Mouse (Mus musculus): ENCODE measurements at regions not wholly inside any gene's neighbourhood (a gene's known extent, or its start where the extent isn't known, plus 50 kb on each side); places are given as distances from the start of the nearest gene placed in this dataset.

DNA sequence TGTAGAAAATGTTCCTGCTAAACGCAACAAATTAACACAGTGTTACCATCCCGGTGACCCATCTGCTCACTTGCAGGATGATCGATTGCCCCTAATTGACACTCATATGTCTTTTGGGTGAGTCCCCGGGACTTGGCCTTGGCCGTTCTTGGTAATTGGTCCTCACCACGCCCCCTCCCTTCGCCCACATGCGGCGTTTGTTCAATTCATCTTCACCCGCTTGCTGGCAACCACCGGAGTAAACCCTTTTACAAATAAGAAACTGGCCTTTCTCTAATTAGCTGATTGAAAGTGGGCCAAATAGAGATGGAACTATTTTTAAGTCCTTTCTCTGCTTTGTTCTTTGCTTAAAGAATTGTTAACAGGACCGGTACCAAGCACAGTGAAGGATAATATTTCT is 234.7 kb upstream of the Ajap1 start:
- DNase-seq (ENCODE audit: low read depth, low spot score), result no peak

DNA sequence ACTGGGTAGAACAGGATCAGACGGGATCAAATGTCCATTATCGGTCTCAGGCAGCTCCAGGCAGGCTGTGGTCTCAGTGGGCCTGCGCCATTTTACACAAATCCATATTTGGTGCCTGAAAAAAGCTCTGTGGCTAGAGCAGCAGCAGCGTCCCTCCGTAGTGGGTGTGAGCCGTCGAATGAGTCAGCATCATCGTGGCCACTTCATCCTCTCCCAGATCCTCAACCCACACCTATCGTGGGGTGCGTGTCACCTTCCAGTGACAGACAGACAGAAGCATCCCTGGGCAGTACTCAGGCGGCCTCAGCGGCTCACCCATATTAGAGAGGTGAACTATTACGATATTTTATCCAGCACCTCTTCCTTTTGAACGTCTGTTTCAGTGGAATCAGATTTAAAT is 233.0 kb upstream of the A430005L14Rik start:
- DNase-seq (ENCODE audit: low read depth, low spot score), result no peak

DNA sequence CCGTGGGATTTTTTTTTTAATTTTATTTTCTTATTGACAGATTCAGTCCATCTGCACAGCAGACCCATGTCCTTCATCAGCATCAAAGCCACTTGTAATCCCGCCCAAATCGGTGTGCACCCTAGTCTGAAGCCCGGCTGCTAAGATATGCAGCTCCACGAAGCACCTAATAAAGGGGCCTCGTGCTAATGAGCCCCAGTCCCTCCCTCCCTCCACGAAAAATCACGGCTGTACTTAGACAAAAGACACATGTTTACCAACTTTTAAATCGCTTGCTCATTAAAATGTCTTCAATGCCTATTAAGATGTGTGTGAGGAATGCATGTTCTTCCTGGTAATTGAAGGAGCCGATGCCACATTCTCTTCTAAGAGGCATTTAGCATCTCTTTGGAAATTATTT is 229.8 kb upstream of the A430005L14Rik start:
- no peak for DNase-seq (ENCODE audit: low read depth, low spot score)

DNA sequence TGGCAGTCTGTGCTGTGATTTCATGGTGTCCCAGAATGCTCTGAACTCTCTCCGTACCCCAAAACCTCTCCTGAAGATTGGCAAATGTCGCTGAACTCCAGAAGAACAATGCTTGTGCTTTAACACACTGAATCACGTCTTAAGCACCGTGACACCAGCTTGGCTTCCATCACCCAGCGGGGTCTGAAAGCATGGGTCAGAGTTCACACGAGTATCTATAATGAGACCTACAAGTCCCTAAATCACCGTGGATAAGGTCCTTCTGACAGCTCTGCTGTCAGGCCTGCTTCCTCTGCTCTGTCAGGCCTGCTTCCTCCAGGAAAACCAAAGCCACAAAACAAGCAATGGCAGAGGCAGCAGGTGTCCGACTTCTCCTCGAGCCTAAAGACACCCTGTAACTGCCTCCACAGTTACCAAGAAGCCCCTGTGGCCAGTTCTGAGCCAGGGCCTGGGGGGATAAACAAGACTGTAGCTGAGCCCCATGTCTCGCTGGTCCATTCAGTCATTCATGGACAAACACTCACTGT is 229.1 kb upstream of the A430005L14Rik start:
- no peak for DNase-seq (ENCODE audit: low read depth, low spot score)

DNA sequence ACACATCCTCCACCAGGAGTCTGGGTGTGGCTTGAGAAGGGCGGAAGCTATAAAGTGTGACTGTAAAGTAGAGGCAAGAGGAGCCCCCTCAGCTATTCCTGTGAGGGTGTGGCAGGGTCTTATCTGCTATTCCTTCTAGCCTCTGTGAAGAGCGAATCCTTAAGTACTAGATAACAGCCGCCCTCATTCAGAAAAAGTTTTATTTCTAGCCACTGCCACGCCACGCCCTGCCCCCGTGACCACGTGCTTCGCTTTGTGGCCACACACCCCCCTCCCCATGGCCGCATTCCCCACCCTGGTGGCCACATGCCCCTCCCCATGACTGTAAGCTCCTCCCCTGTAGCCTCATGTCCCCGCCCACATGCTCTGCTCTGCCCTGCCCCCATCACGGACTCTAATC is 218.9 kb upstream of the A430005L14Rik start:
- DNase-seq (ENCODE audit: low read depth, low spot score), result peak; percentile 91

DNA sequence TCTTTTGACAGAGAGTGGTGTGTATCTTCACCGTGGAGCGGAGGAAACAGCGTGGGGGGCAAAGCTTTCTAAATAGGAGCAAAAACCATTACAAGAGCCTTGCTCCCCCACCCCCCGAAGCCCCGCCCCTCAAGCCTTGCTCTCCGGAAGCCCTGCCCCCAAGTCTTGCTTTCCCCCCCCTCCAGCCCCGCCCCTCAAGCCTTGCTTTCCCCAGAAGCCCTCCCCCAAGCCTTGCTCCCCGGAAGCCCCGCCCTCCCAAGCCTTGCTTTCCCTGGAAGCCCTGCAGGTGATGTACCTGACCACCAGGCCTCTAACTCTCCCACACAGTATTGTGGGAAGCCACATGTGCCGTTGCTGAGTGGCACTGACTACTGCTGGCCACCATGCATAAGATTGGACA is 214.8 kb upstream of the A430005L14Rik start:
- DNase-seq (ENCODE audit: low read depth, low spot score), result peak; percentile 94

DNA sequence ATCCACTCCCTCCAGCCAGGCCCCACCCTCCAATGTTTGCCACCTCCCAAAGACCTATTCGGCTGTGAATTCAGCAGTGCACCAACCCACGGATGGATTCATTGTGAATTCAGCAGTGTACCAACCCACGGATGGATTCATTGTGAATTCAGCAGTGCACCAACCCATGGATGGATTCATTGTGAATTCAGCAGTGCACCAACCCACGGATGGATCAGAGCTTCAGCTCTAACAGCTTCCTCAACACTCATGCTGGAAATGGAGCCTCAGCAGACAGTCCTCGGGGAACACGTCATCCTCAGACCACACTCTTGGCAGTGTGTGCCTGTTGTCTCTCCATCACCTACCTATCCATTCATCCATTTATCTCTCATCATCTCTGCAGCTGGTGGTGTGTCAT is 204.2 kb upstream of the A430005L14Rik start:
- DNase-seq (ENCODE audit: low read depth, low spot score), result no peak

DNA sequence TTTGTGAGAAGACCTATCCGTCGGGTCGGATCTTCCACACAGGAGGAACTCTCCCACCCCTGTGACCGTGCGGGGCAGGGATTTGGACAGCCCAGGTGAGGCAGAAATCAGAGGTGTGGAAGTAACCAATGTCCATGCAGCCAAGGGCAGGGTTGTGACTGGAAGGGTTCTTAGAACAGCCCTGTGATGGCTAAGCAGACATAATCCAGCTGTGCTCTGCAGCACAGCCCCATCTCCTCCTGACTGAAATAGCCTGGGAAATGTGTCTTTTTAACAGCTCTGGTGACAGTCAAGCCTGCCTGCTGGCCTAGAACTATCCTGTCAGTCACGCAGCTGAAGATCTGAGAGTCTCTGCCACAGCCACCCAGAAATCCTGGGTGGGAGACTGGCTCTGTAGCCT is 198.7 kb upstream of the A430005L14Rik start:
- DNase-seq (ENCODE audit: low read depth, low spot score), result no peak

DNA sequence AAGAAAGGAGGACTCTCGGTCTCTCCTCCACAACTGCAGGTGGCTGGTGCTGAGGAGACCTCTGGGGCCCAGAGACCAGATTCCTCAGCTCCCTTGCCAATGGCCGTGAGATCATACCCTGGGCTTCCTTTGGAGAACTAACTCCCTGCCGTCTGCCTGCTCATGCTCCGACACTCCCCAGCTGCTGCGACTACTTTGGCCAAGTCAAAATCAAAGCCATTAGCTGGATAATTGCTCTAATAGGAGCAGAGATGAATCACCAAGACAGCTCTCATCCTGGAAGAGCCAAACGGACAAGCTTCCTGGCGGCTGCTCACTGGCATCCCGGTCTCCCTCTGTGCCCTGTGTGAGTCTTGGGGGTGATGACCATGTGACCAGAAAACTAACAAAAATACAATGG is 198.3 kb upstream of the A430005L14Rik start:
- no peak for DNase-seq (ENCODE audit: low read depth, low spot score)

DNA sequence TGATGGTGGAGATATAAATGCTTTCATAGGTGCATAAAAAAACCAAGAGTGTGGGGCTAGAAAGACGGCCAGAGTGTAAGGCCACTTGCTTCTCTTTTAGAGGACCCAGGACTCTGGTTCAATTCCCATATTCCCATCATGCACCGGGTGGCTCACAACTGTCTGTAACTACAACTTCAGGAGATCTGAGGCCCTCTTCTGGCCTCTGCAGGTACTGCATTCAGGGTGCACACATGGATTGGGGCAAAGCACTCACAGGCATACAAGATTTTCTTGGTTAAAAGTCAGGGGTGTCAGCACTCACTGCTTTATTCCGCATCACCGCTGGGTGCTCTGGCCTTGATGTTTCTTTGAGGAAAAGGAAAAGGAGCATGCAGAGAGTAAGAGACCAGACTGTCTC is 196.1 kb upstream of the A430005L14Rik start:
- DNase-seq (ENCODE audit: low read depth, low spot score), result peak; percentile 87

DNA sequence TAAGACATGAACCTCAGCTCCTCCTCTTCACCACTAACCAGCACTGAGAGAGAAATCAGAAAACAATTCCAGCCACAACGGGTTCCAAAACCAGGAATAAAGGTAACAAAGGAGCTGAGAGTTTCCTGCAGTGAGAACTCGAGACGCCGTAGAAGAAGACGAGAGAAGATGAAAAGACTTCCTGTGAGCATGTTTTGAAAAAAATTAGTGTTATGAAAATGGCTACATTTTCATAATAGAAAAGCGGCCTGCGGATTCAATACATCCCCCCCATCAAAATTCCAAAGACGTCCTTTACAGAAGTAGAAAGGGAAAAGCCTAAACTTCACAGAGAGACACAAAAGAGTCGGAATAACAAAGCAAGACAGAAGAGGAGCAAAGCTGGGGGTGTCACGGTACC is 193.6 kb upstream of the A430005L14Rik start:
- peak; percentile 25 for DNase-seq (ENCODE audit: low read depth, low spot score)

DNA sequence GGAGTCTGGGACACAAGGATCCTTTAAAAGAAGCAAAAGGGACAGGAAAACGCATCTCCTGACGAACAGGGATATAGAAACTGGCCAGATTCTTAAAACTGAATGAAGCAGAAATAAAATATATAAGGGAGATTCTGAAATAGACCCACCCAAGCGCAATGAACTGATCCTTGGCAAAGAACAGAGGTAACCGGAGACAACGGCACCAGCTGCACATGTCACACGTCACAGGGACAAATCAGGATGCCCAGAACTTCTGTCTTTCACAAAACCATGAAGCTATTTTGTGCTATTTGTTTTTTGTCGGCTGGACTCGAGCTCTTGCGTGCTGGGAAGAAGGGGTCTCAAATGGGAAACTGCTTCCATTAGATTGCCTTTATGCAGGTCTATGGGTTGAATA is 189.3 kb upstream of the A430005L14Rik start:
- DNase-seq (ENCODE audit: low read depth, low spot score), result no peak

DNA sequence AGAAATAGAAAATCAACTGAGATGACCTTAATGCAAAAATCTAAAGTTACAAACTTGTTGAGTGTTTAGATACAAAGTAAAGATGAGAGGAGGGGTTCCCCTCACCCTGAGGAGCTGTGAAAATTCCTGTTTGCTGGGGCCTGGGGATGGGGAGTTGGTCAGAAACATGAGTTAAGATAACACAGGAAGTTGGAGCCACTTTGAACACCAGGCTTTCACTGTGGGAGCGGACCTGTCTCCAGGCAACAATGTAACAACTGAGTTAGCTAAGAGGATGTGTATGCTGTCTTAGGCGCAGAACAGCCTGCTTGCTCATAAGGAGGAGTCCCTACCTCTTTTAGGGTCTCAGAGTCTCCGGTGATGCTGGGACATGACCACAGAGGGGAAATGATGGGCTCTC is 188.7 kb upstream of the A430005L14Rik start:
- no peak for DNase-seq (ENCODE audit: low read depth, low spot score)

DNA sequence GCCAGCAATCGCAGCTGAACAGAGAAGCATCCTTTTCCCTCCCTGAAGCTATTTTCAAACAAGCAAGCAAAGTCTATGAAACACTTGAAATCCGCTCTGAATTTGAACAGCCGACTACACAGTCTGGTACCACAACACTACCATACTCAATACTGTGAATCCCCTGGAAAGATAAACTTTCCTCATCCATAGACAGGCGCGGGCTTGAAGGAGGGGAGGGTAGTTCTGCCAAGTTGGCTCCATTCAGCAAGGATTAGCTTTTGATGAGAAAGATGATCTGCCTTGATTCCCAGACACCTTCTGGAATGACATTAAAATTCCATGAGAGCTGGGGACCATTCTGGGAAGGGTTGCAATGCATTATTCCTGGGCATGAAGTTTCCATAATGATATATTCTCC is 186.4 kb upstream of the A430005L14Rik start:
- no peak for DNase-seq (ENCODE audit: low read depth, low spot score)

DNA sequence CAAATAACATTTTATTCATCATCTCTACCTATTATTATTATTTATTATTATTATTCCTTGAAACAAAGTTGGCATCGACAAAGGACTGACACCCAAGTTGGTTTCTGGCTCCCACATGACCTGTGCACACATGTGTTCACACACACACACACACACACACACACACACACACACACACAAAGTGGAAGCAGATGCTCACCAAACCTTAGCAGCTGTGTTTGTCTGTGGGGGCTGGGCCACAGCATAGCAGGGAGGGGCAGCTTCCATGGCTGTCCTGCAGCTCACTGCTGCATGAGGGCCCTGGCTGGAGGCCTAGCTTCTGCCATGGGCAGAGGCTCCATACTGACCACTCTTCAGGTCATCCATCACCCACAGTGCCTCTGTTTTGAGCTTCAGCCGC is 176.5 kb upstream of the A430005L14Rik start:
- DNase-seq (ENCODE audit: low read depth, low spot score), result no peak

DNA sequence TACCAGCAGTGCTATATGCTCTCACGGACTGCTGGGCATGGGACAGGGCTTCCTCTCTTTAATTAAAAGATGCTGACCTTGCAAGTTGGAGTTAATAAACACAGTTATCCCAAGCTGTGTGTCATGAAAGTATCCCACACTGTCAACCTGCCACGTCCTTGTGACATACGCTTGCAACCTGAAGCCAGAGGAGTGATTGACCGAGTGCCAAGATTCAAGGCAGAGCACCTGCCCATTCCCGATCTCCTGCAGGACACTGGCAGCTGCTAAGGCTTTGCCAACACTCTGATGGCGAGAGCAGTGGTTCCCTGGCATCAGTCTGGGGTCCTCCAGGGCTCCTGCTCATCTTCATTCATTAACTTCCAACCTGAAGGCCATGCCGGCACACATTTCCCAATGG is 175.8 kb upstream of the A430005L14Rik start:
- DNase-seq (ENCODE audit: low read depth, low spot score), result no peak

DNA sequence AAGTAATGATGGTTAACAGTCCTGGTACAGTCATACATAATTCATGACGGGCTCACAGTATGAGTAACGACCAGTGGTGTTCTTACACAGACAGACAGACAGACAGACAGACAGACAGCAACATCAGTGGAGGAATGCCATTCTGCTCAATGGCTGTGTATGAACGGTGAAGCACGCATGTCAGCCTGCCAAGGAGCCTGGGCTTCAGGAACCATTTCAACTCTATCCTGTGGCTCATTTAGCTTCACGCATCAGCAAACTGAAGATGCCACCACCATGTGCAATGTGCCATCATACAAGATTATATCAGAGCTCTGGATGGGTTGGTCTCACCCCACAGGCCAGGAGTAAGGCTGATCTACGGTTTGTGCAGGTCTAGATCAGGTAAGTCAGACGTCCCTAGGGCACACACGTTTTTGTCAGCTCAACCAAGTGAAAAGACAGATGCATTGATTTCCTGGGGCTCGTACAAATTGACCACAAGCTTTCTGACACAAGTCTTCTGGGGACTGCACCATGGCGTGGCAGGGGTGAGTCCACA is 175.0 kb upstream of the A430005L14Rik start:
- no peak for DNase-seq (ENCODE audit: low read depth, low spot score)

DNA sequence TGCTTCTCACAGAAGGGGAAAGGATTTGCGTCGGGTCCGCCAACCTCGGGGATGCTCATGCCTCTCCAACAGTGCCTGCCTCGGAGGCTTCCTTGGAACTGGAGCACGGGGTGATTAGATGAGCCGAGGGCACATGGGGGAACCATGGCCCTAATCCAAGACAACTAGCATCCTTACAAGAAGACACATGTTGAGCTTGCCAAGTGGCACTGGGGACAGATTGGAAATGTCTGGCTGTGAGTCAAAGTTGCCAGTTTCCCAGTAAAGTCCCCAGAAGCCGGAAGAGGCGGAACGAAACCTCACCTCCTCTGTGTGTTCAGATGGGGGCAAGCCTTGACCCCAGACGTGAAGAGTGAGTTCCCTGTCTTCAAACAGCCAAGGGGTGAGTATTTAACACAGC is 172.6 kb upstream of the A430005L14Rik start:
- DNase-seq (ENCODE audit: low read depth, low spot score), result no peak

DNA sequence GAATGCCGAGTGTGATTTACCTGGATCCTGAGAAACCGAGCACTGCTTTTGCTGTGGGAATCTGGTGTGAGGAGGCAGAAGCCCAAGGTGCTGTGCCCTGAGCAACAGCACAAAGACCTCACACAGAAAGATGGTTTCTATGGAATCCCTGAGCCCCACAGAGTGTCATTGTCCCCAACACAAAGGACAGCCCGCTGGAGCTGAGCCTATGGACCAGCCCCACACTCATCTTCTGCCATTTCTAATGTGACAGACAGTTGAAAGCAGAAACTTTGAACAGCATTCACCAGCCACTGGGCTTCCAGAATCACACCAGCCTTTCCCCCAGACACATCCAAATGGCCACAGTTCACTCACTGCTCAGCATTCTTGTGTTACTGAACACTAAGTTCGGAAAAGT is 171.5 kb upstream of the A430005L14Rik start:
- no peak for DNase-seq (ENCODE audit: low read depth, low spot score)

DNA sequence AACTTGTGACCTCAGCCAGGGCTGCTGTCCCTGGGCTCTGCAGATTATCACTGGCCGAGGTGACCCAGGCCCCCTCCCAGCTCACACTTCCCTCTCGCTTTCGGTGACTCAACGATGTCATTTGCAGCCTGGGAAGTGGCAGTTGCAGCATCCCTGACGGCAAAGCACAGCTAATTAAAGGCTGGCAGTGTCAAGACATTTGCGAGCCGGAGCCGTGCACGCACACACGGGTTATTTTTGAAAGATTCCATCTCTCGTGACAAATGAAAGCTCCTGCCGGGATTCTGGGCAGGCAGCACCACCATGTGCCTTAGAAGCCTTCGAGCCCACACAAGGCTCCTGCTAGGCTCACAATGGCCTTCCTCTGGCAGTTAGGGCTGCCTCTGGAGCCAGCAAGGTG is 164.7 kb upstream of the A430005L14Rik start:
- DNase-seq (ENCODE audit: low read depth, low spot score), result no peak

DNA sequence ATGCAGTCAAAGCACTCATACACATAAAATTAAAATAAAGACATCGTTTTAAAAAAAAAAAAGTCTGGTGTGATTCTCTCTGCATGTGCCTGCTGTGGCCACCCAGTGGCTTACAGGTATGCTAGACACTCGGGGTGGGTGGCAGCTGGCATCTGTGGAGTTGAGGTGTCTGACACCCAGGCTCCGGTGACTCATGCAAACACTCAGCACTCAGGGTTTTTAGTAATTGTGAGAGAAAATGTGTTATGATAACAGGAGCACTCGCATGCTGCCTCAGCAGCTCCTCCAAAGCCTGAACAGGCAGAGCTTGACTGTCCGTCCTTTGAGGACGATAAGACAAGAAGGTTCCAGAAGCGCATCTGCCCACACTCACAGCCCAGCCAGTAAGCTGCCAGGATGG is 159.0 kb upstream of the A430005L14Rik start:
- no peak for DNase-seq (ENCODE audit: low read depth, low spot score)

DNA sequence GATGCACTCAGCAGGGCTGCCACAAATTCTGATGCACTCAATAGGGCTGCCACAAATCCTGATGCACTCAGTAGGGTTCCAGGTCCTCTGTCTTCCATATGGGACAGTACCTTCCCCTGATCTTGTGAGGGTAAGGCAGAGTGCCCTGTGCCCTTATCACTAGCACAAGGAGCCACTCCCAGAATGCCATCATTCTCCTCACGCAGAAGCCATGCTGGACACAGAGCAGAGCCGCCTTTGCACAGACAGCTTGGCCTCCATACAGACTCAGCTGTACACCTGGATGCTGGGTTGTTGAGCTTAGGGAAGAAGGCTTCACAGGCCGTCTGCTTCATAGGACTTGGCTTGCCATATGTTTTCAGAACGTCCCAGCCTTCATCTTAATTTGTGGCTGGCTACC is 151.3 kb upstream of the A430005L14Rik start:
- no peak for DNase-seq (ENCODE audit: low read depth, low spot score)

DNA sequence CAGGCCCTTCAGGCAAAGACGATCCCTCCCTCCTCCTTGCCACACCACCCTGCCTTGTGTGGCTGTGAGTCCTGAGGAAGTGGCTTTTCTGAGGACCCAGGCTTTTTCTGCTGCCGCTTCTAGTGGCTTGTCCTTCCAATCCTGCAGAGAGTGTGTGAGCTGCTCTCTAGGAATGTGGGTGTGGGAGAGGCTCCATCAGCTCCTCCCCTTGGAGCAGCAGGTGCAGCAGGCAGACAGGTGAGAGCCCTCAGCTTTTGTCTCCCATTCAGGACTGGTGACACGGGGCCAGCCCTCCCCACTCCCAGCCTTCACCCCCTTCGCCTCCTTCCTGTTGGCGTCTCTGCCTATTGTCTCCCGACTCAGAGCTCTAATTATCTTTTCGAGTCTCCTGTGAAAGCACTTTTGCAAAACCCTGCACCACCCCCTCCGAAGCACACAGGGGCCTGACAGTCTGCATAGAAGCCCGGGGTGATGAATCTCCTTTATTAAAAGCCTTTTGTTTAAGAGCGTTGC is 150.8 kb upstream of the A430005L14Rik start:
- DNase-seq (ENCODE audit: low read depth, low spot score), result peak; percentile 40

DNA sequence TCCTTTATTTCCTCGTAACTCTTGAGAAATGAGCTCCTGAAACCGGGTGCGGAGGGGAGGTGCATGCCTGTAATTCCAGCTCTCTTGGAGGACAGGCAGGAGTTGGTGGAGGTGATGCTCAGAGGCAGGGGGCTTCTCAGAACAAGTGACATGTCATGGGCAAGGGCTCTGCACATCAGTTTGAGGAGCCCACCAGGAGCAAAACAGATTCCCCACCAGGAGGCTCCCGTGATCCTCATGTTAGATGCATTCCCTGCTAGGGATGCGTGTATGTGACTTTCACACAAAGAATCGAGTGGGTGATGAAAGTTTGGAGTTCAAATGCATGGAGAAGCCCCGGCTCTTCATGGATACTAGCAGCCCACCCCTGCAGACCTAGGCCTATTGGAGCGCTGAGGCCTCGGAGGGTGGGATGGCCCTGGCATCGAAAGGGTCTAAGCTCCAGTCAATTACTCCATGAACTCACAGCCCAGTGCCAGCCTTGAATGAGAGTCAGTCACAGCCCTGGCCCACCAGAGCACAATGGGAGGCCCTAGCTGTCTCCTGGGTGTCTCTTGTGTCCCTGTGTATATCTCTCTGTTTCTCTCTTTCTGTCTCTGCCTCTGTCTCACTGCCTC is 150.1 kb upstream of the A430005L14Rik start:
- DNase-seq (ENCODE audit: low read depth, low spot score), result no peak

Data from ZHBTc4 (cell line).